Mouse (Mus musculus) small intestine, adult 2 months (tissue): ENCODE results near the gene Arhgap18. TPM values are rescaled to one million over a fixed set of nuclear protein-coding genes. Genes with fewer than 3 reads are reported as not detected.

Experiments used
- H3K27ac ChIP-seq: fragments of 200-500 bp; 2 replicates; pipeline ENCODE4 v1.5.1; 2012; ENCODE audit warnings: low read depth, low read length, control low read depth, inconsistent platforms; ENCODE audit not compliant: insufficient read depth
- H3K27me3 ChIP-seq: fragments of 200-500 bp; 2 replicates; pipeline ENCODE4 v1.6.1; 2012; ENCODE audit warnings: mild to moderate bottlenecking, moderate library complexity, low read length, inconsistent platforms; ENCODE audit not compliant: control insufficient read depth, insufficient read depth
- H3K36me3 ChIP-seq: fragments of 200-500 bp; 2 replicates; pipeline ENCODE4 v1.6.1; 2012; ENCODE audit warnings: mild to moderate bottlenecking, low read length, control low read depth, inconsistent platforms; ENCODE audit not compliant: control insufficient read depth, insufficient read depth
- H3K4me1 ChIP-seq: fragments of 200-500 bp; 2 replicates; pipeline ENCODE4 v1.6.1; 2012; ENCODE audit warnings: low read length, inconsistent platforms, mixed read lengths; ENCODE audit not compliant: control insufficient read depth, insufficient read depth, insufficient read length
- H3K4me3 ChIP-seq: fragments of 200-500 bp; 2 replicates; pipeline ENCODE4 v1.5.1; 2012; ENCODE audit warnings: low read depth, mild to moderate bottlenecking, control low read depth, inconsistent platforms, low read length, moderate library complexity
- CTCF ChIP-seq: fragments of 200-500 bp; IDR thresholded peaks from 2 replicates; pipeline ENCODE4 v1.5.1; 2012; ENCODE audit warnings: low read depth, mild to moderate bottlenecking, control low read depth, inconsistent platforms, low read length, moderate library complexity, mixed read lengths; ENCODE audit not compliant: insufficient replicate concordance, insufficient read length; ENCODE audit errors: extremely low read depth
- POLR2A ChIP-seq: fragments of 200-500 bp; IDR thresholded peaks from 2 replicates; pipeline ENCODE4 v1.6.1; 2012; ENCODE audit warnings: low read depth, mild to moderate bottlenecking, control low read depth, inconsistent platforms, low read length, moderate library complexity
- whole genome bisulfite sequencing: fragments of 180-500 bp; shearing (Covaris S2); methylation state at CpG from one replicate; pipeline ENCODE4 v1.1.7; 2018; 5-methylcytosine and 5-hydroxymethylcytosine counted together
- polyA plus RNA-seq: library from polyadenylated mRNA; depleted of rRNA; stranded (reverse); fragments of >200 nt; gene quantifications from 2 replicates; pipeline ENCODE4 v1.2.3, GENCODE M21; 2012

Arhgap18 gene
- polyA plus RNA-seq, 1 experiment: 2.6 TPM

- peaks cover 2% of the 10 kb centered on the region; the same call in 1 of the 2 replicates for H3K4me1 ChIP-seq
- H3K27ac ChIP-seq: no peak overlapping the region
- peaks cover 22% of the 10 kb centered on the region for H3K36me3 ChIP-seq
- 86% methylated on average over 4 of the region's 4 CpGs for WGBS
- no peak overlapping the region for H3K4me3 ChIP-seq
- TF ChIP-seq POLR2A (no peak), CTCF (no peak)
- H3K27me3 ChIP-seq: no peaks in the 10 kb centered on the region
These were observed 104.4 kb downstream of the Arhgap18 start for GRCm38 (mm10) chr10:26857583-26857982.

GRCm38 (mm10) chr10:26858537-26858936 lies 105.3 kb downstream of the Arhgap18 start:
- peaks cover 28% of the 10 kb centered on the region for H3K36me3 ChIP-seq
- peaks cover 2% of the 10 kb centered on the region; the same call in 1 of the 2 replicates for H3K4me1 ChIP-seq
- TF ChIP-seq CTCF: no peak
- TF ChIP-seq POLR2A: no peak
- H3K27me3 ChIP-seq: no peaks in the 10 kb centered on the region
- H3K4me3 ChIP-seq: no peak overlapping the region
- H3K27ac ChIP-seq: no peak overlapping the region
- 74% methylated on average over 4 of the region's 4 CpGs for WGBS

GRCm38 (mm10) chr10:26861231-26861630 lies 108.0 kb downstream of the Arhgap18 start:
- TF ChIP-seq POLR2A (no peak), CTCF (no peak)
- Histone ChIP-seq H3K27me3 (no peaks in the 10 kb centered on the region), H3K4me3 (no peak overlapping the region), H3K4me1 (peaks cover 2% of the 10 kb centered on the region; the same call in 1 of the 2 replicates), H3K36me3 (peaks cover 25% of the 10 kb centered on the region), H3K27ac (no peak overlapping the region)

GRCm38 (mm10) chr10:26862207-26862606 lies 109.0 kb downstream of the Arhgap18 start:
- Histone ChIP-seq H3K4me3 (no peak overlapping the region), H3K27me3 (no peaks in the 10 kb centered on the region), H3K36me3 (peaks cover 25% of the 10 kb centered on the region), H3K4me1 (peaks cover 2% of the 10 kb centered on the region; the same call in 1 of the 2 replicates), H3K27ac (no peak overlapping the region)
- TF ChIP-seq POLR2A (no peak), CTCF (no peak)
- WGBS: 81% methylated on average over 4 of the region's 4 CpGs

- Histone ChIP-seq H3K27me3 (no peaks in the 10 kb centered on the region), H3K27ac (no peak overlapping the region), H3K4me3 (no peak overlapping the region), H3K4me1 (peaks cover 2% of the 10 kb centered on the region; the same call in 1 of the 2 replicates), H3K36me3 (peaks cover 23% of the 10 kb centered on the region)
- 90% methylated on average over 1 of the region's 1 CpGs for WGBS
- TF ChIP-seq POLR2A: no peak
- no peak for TF ChIP-seq CTCF
These were observed 110.8 kb downstream of the Arhgap18 start for GRCm38 (mm10) chr10:26863982-26864381.

- WGBS: 71% methylated on average over 2 of the region's 2 CpGs
- Histone ChIP-seq H3K4me3 (no peak overlapping the region), H3K4me1 (no peaks in the 10 kb centered on the region), H3K36me3 (peaks cover 16% of the 10 kb centered on the region), H3K27me3 (no peaks in the 10 kb centered on the region), H3K27ac (no peak overlapping the region)
- TF ChIP-seq POLR2A: no peak
- TF ChIP-seq CTCF: no peak
These were observed 117.6 kb downstream of the Arhgap18 start for GRCm38 (mm10) chr10:26870802-26871201.

- no peak overlapping the region for H3K27ac ChIP-seq
- no peak for TF ChIP-seq CTCF
- no peak for TF ChIP-seq POLR2A
- 91% methylated on average over 11 of the region's 11 CpGs for WGBS
- peaks cover 28% of the 10 kb centered on the region for H3K36me3 ChIP-seq
- H3K4me3 ChIP-seq: no peak overlapping the region
- no peaks in the 10 kb centered on the region for H3K27me3 ChIP-seq
- H3K4me1 ChIP-seq: no peaks in the 10 kb centered on the region
These were observed 124.1 kb downstream of the Arhgap18 start for GRCm38 (mm10) chr10:26877309-26877708.
